Mouse (Mus musculus) midbrain, postnatal 0 days (tissue): ENCODE measurements around the gene Enpp3. TPM values are rescaled to one million over a fixed set of nuclear protein-coding genes. Genes with fewer than 3 reads are reported as not detected.

ENCODE experiments used
- ATAC-seq: fragments of 200-750 bp; cut with Nextera tagmentation; 2 replicates; pipeline ENCODE4 v1.8.0; 2017; ENCODE audit warnings: moderate number of reproducible peaks, mild to moderate bottlenecking, moderate TSS enrichment, moderate library complexity; ENCODE audit not compliant: low FRiP score
- DNase-seq: peaks from one replicate; pipeline ENCODE4 v3.0.0-alpha.2; 2015; ENCODE audit warnings: low spot score
- H3K27ac ChIP-seq: fragments of 300-500 bp; sonication (generic); 2 replicates; pipeline ENCODE4 v1.5.1; 2014; ENCODE audit warnings: low read depth, mild to moderate bottlenecking, low read length, mixed read lengths
- H3K27me3 ChIP-seq: fragments of 300-500 bp; sonication (generic); 2 replicates; pipeline ENCODE4 v1.6.1; 2014; ENCODE audit warnings: low read length, control low read depth, mixed read lengths; ENCODE audit not compliant: insufficient read depth
- H3K36me3 ChIP-seq: fragments of 300-500 bp; sonication (generic); 2 replicates; pipeline ENCODE4 v1.6.1; 2014; ENCODE audit warnings: low read length, control low read depth, mixed read lengths; ENCODE audit not compliant: insufficient read depth
- H3K4me1 ChIP-seq: fragments of 300-500 bp; sonication (generic); 2 replicates; pipeline ENCODE4 v1.6.1; 2014; ENCODE audit warnings: mild to moderate bottlenecking, control low read depth, antibody characterized with exemption, low read length, mixed read lengths; ENCODE audit not compliant: insufficient read depth
- H3K4me2 ChIP-seq: fragments of 300-500 bp; sonication (generic); 2 replicates; pipeline ENCODE4 v1.6.1; 2014; ENCODE audit warnings: low read depth, mild to moderate bottlenecking, low read length, mixed read lengths; ENCODE audit not compliant: poor library complexity, severe bottlenecking
- H3K4me3 ChIP-seq: fragments of 300-500 bp; sonication (generic); 2 replicates; pipeline ENCODE4 v1.5.1; 2014; ENCODE audit warnings: low read depth, mild to moderate bottlenecking, low read length, moderate library complexity
- H3K9ac ChIP-seq: fragments of 300-500 bp; sonication (generic); replicated peaks from 2 replicates; pipeline ENCODE4 v1.6.1; 2014; ENCODE audit warnings: mild to moderate bottlenecking, low read length, moderate library complexity, mixed read lengths; ENCODE audit not compliant: poor library complexity, severe bottlenecking
- H3K9me3 ChIP-seq: fragments of 300-500 bp; sonication (generic); 2 replicates; pipeline ENCODE4 v1.6.1; 2016; ENCODE audit warnings: low read length, control low read depth
- CTCF ChIP-seq: IDR thresholded peaks from 2 replicates; pipeline ENCODE4 v1.5.1; 2016; ENCODE audit warnings: antibody characterized with exemption, mild to moderate bottlenecking
- WGBS: fragments of 180-500 bp; shearing (Covaris S2); extraction: QIAGEN DNeasy Blood & Tissue Kit; methylation state at CpG from one replicate; pipeline ENCODE4 v1.1.7; 2014; 5-methylcytosine and 5-hydroxymethylcytosine counted together
- polyA plus RNA-seq: library from polyadenylated mRNA; unstranded; fragments of >200 nt; fragmentation: Nextera tagmentation; extraction: Ambion mirVana; gene quantifications from 2 replicates; pipeline ENCODE4 v1.2.1, GENCODE M21; 2015
- total RNA-seq: library from RNA; depleted of rRNA; stranded (reverse); fragments of >200 nt; gene quantifications from 2 replicates; pipeline ENCODE4 v1.2.3, GENCODE M21; 2014

The Enpp3 gene
- total and polyA plus RNA-seq, 2 experiments from 2014 or later, result 1.2 to 1.6 TPM

- DNase-seq, result peak; percentile 40
- H3K27ac ChIP-seq, result peak overlapping the region; percentile 38; the same call in 1 of the 2 replicates
- no peaks in the 10 kb centered on the region for H3K36me3 ChIP-seq
- ATAC-seq, result peak; percentile 84
- TF ChIP-seq CTCF, result no peak
- no peak overlapping the region for H3K4me3 ChIP-seq
- WGBS, result 27% methylated on average over 6 of the region's 6 CpGs
- no peak overlapping the region for H3K4me2 ChIP-seq
- no peaks in the 10 kb centered on the region for H3K9me3 ChIP-seq
- no peaks in the 10 kb centered on the region for H3K4me1 ChIP-seq
- H3K27me3 ChIP-seq, result no peaks in the 10 kb centered on the region
- no peak overlapping the region for H3K9ac ChIP-seq
Observed at GRCm38 (mm10) chr10:24765151-24765755, 77.4 kb downstream of the Enpp3 start.

GRCm38 (mm10) chr10:24764640-24765039 lies 78.0 kb downstream of the Enpp3 start:
- no peak for TF ChIP-seq CTCF
- H3K36me3 ChIP-seq, result no peaks in the 10 kb centered on the region
- no peak overlapping the region for H3K9ac ChIP-seq
- no peak overlapping the region for H3K4me3 ChIP-seq
- 60% methylated on average over 3 of the region's 3 CpGs for WGBS
- ATAC-seq (peak; percentile 11; the same call in 1 of the 2 replicates), DNase-seq (no peak)
- H3K27me3 ChIP-seq, result no peaks in the 10 kb centered on the region
- H3K4me2 ChIP-seq, result no peak overlapping the region
- H3K4me1 ChIP-seq, result no peaks in the 10 kb centered on the region
- no peaks in the 10 kb centered on the region for H3K9me3 ChIP-seq
- 0 out of 2 replicates have a peak overlapping the region, but pooled peaks have one; percentile 38 for H3K27ac ChIP-seq

- ATAC-seq (no peak), DNase-seq (no peak)
- no peak overlapping the region for H3K27ac ChIP-seq
- H3K36me3 ChIP-seq, result no peaks in the 10 kb centered on the region
- H3K27me3 ChIP-seq, result no peaks in the 10 kb centered on the region
- TF ChIP-seq CTCF, result no peak
- no peak overlapping the region for H3K4me2 ChIP-seq
- no peak overlapping the region for H3K9ac ChIP-seq
- H3K4me3 ChIP-seq, result no peak overlapping the region
- H3K4me1 ChIP-seq, result no peaks in the 10 kb centered on the region; the same call in 1 of the 2 replicates
- 89% methylated on average over 3 of the region's 3 CpGs for WGBS
- H3K9me3 ChIP-seq, result no peaks in the 10 kb centered on the region
Observed at GRCm38 (mm10) chr10:24763257-24763656, 79.4 kb downstream of the Enpp3 start.

- WGBS, result 65% methylated on average over 8 of the region's 8 CpGs
- H3K4me1 ChIP-seq, result no peaks in the 10 kb centered on the region; the same call in none of the 2 replicates
- H3K9ac ChIP-seq, result no peak overlapping the region
- H3K27me3 ChIP-seq, result no peaks in the 10 kb centered on the region
- H3K36me3 ChIP-seq, result no peaks in the 10 kb centered on the region
- TF ChIP-seq CTCF, result no peak
- DNase-seq (no peak), ATAC-seq (no peak)
- no peak overlapping the region for H3K4me2 ChIP-seq
- no peak overlapping the region for H3K4me3 ChIP-seq
- no peaks in the 10 kb centered on the region for H3K9me3 ChIP-seq
- no peak overlapping the region for H3K27ac ChIP-seq
Observed at GRCm38 (mm10) chr10:24758326-24758915, 84.2 kb downstream of the Enpp3 start.

- no peak for ATAC-seq
- TF ChIP-seq CTCF, result no peak
- H3K9ac ChIP-seq, result no peak overlapping the region
- H3K4me3 ChIP-seq, result no peak overlapping the region
- H3K36me3 ChIP-seq, result no peaks in the 10 kb centered on the region
- no peaks in the 10 kb centered on the region for H3K9me3 ChIP-seq
- H3K27me3 ChIP-seq, result no peaks in the 10 kb centered on the region
- 44% methylated on average over 9 of the region's 9 CpGs for WGBS
- peak overlapping the region; percentile 36; the same call in 1 of the 2 replicates for H3K4me2 ChIP-seq
- no peaks in the 10 kb centered on the region; the same call in none of the 2 replicates for H3K4me1 ChIP-seq
- no peak for DNase-seq
- no peak overlapping the region for H3K27ac ChIP-seq
Observed at GRCm38 (mm10) chr10:24754874-24755540, 87.6 kb downstream of the Enpp3 start.
